ENCODE assay signal across 13 mouse cellular contexts in genomic region chr13:119599066-119599465, GRCm38 (mm10). TPM values are rescaled to one million over a fixed set of nuclear protein-coding genes. Genes with fewer than 3 reads are reported as not detected.
DNase-seq lines count a peak whose midpoint lies in the region; TF ChIP-seq lines count a peak whose summit lies in the region.
"Not testable (repeated sequence)": the region's sequence is repeated elsewhere in the genome, so short reads cannot be mapped to it uniquely, and the experiment has no call there.
"Had no signal": no experiment of that assay in that cellular context is flagged by ENCODE, and none has a peak within 500 bp of the region (broad histone marks: within the 10 kb centered on the region; RNA-seq: fewer than 3 reads in every experiment).

No protein-coding gene starts in this region.

- not testable (repeated sequence) for H3K27me3 ChIP-seq in thymus, adult 2 months (ENCODE audit: control insufficient read depth, insufficient read depth, low read length)

- peak; percentile 35 to 39 for DNase-seq in CD8-positive naive resting alpha-beta T cell, adult 2 months (ENCODE audit: low read depth in 2 of 2, low spot score in 2 of 2)
- DNase-seq in adrenal gland, postnatal 36 days = peak; percentile 10 to 13
- DNase-seq in gastrocnemius, adult 2 months = peak; percentile 33
- peak; percentile 19 to 30 for DNase-seq in heart, postnatal 14 days
- DNase-seq in lung, adult 2 months = peak; percentile 17
- DNase-seq in right cerebral cortex, adult 18-20 months = peak; percentile 21
- peak; percentile 25 for DNase-seq in thymus, adult 2 months
- DNase-seq in urinary bladder, postnatal 4 days (ENCODE audit: low spot score in 2 of 2) = peak; percentile 49 to 87

- H3K4me1 ChIP-seq in lung, adult 2 months (ENCODE audit: control insufficient read depth, insufficient read depth, low read length); thymus, adult 2 months (replicated peaks; ENCODE audit: control insufficient read depth, insufficient read depth, low read length): not testable (repeated sequence)

- not testable (repeated sequence) for H3K4me3 ChIP-seq in gastrocnemius, adult 2 months; lung, adult 2 months (replicated peaks; ENCODE audit: extremely low read depth, low read depth, low read length); thymus, adult 2 months (ENCODE audit: control insufficient read depth, insufficient read depth, low read length)

- TF ChIP-seq CTCF in gastrocnemius, adult 2 months (IDR thresholded peaks at IDR 0.05); lung, adult 2 months (IDR thresholded peaks at IDR 0.05; ENCODE audit: insufficient read depth, low read length); thymus, adult 2 months (IDR thresholded peaks at IDR 0.05; ENCODE audit: borderline replicate concordance, control insufficient read depth, extremely low read depth, insufficient read depth, low read length, poor library complexity): not testable (repeated sequence)

- not testable (repeated sequence) for H3K36me3 ChIP-seq in thymus, adult 2 months (ENCODE audit: control insufficient read depth, insufficient read depth, low read length)

- not testable (repeated sequence) for H3K27ac ChIP-seq in gastrocnemius, adult 2 months; thymus, adult 2 months (ENCODE audit: control insufficient read depth, insufficient read depth, low read length)

- intact Hi-C loops in gastrocnemius, adult 2 months (cut with DNase I); heart, postnatal 14 days (cut with DNase I): not testable (repeated sequence)

- TF ChIP-seq POLR2A in lung, adult 2 months (IDR thresholded peaks at IDR 0.05; ENCODE audit: borderline replicate concordance, extremely low read depth, low read depth, low read length); thymus, adult 2 months (IDR thresholded peaks at IDR 0.05; ENCODE audit: control insufficient read depth, extremely low read depth, insufficient read depth, low read length, poor library complexity): not testable (repeated sequence)

- WGBS in lung, adult 2 months = 60% methylated on average over 12 of the region's 12 CpGs
- WGBS in thymus, adult 2 months = 82% methylated on average over 12 of the region's 12 CpGs

RNA-seq across cellular contexts. Expression of gene Ccl28, which starts 24.6 kb away (rescaled TPM):
- under 1 TPM; 0.17 to 0.56 TPM for total RNA-seq in adrenal gland, postnatal 36 days (2021)
- 1 to 10 TPM in 1 of 2 experiments, under 1 TPM in 1; 0.61 to 1.9 TPM for total RNA-seq in gastrocnemius, adult 2 months (2021)
- not detected for total RNA-seq in heart, postnatal 14 days (2021)
- 0.06 and 0.07 TPM in 2 replicates for polyA plus RNA-seq in lung, adult 2 months (2012; rRNA removed)
- polyA plus RNA-seq in thymus, adult 2 months (2012; rRNA removed) = 0.06 and 0.09 TPM in 2 replicates
- total RNA-seq: neutrophil, adult 5-6 weeks had no signal
- polyA plus RNA-seq: erythroblast, embryonic 14.5 days; heart, embryonic 14.5 days; intestine, embryonic 14.5 days; liver, embryonic 15.5 days had no signal

Comparison
In these comparisons a context has a peak if more than half of its experiments do, and no peak if none do; other contexts are left out.
1. DNase-seq: peak in every context shown above with its lines; median percentile 68 in urinary bladder, postnatal 4 days; 37 in CD8-positive naive resting alpha-beta T cell, adult 2 months; 33 in gastrocnemius, adult 2 months; 25 in thymus, adult 2 months; 24 in heart, postnatal 14 days; 21 in right cerebral cortex, adult 18-20 months; 17 in lung, adult 2 months; 12 in adrenal gland, postnatal 36 days.